Mouse (Mus musculus) hindbrain, postnatal 0 days (tissue): ENCODE results near the gene Sez6l2. TPM values are rescaled to one million over a fixed set of nuclear protein-coding genes. Genes with fewer than 3 reads are reported as not detected.
A peak's percentile ranks its signal among the peaks of the same experiment; 100 is the strongest.

Experiments
- ATAC-seq: fragments of 200-750 bp; cut with Nextera tagmentation; 2 replicates; pipeline ENCODE4 v1.8.0; 2017; ENCODE audit warnings: mild to moderate bottlenecking, moderate TSS enrichment, moderate library complexity
- DNase-seq: peaks from one replicate; pipeline ENCODE4 v3.0.0-alpha.2; 2015; ENCODE audit warnings: low spot score
- H3K27ac ChIP-seq: fragments of 300-500 bp; sonication (generic); 2 replicates; pipeline ENCODE4 v1.5.1; 2014; ENCODE audit warnings: mild to moderate bottlenecking
- H3K27me3 ChIP-seq: fragments of 300-500 bp; sonication (generic); 2 replicates; pipeline ENCODE4 v1.6.1; 2014; ENCODE audit warnings: low read length, mixed read lengths; ENCODE audit not compliant: insufficient read depth
- H3K36me3 ChIP-seq: fragments of 300-500 bp; sonication (generic); 2 replicates; pipeline ENCODE4 v1.6.1; 2014; ENCODE audit warnings: low read length, mixed read lengths; ENCODE audit not compliant: insufficient read depth
- H3K4me1 ChIP-seq: fragments of 300-500 bp; sonication (generic); 2 replicates; pipeline ENCODE4 v1.6.1; 2014; ENCODE audit warnings: antibody characterized with exemption, low read length, mixed read lengths; ENCODE audit not compliant: insufficient read depth
- H3K4me2 ChIP-seq: fragments of 300-500 bp; sonication (generic); 2 replicates; pipeline ENCODE4 v1.6.1; 2014; ENCODE audit warnings: low read depth, mild to moderate bottlenecking, low read length, moderate library complexity, mixed read lengths
- H3K4me3 ChIP-seq: fragments of 300-500 bp; sonication (generic); 2 replicates; pipeline ENCODE4 v1.5.1; 2014; ENCODE audit warnings: low read length
- H3K9ac ChIP-seq: fragments of 300-500 bp; sonication (generic); replicated peaks from 2 replicates; pipeline ENCODE4 v1.6.1; 2014; ENCODE audit warnings: mild to moderate bottlenecking, low read length, moderate library complexity, mixed read lengths
- H3K9me3 ChIP-seq: fragments of 300-500 bp; sonication (generic); 2 replicates; pipeline ENCODE4 v1.6.1; 2016; ENCODE audit warnings: low read length, mixed read lengths
- CTCF ChIP-seq: IDR thresholded peaks from 2 replicates; pipeline ENCODE4 v1.5.1; 2016; ENCODE audit warnings: antibody characterized with exemption, control low read depth, low read depth
- WGBS: fragments of 180-500 bp; shearing (Covaris S2); extraction: QIAGEN DNeasy Blood & Tissue Kit; methylation state at CpG from one replicate; pipeline ENCODE4 v1.1.7; 2014; 5-methylcytosine and 5-hydroxymethylcytosine counted together
- polyA plus RNA-seq: library from polyadenylated mRNA; unstranded; fragments of >200 nt; fragmentation: Nextera tagmentation; extraction: Ambion mirVana; gene quantifications from 2 replicates; pipeline ENCODE4 v1.2.1, GENCODE M21; 2015
- total RNA-seq: library from RNA; depleted of rRNA; stranded (reverse); fragments of >200 nt; gene quantifications from 2 replicates; pipeline ENCODE4 v1.2.3, GENCODE M21; 2014

The Sez6l2 gene
- total and polyA plus RNA-seq, 2 experiments from 2014 or later = 66.5 to 253 TPM

- no peaks in the 10 kb centered on the region for H3K9me3 ChIP-seq
- H3K4me2 ChIP-seq = no peak overlapping the region
- DNase-seq (no peak), ATAC-seq (no peak)
- peaks cover 10% of the 10 kb centered on the region for H3K4me1 ChIP-seq
- 72% methylated on average over 2 of the region's 2 CpGs for WGBS
- H3K27me3 ChIP-seq = no peaks in the 10 kb centered on the region
- TF ChIP-seq CTCF = no peak
- H3K36me3 ChIP-seq = peaks cover 16% of the 10 kb centered on the region
- no peak overlapping the region for H3K4me3 ChIP-seq
- H3K27ac ChIP-seq = no peak overlapping the region
- no peak overlapping the region for H3K9ac ChIP-seq
Measured at GRCm38 (mm10) chr7:127011717-127012116, 61.4 kb downstream of the Sez6l2 start.

DNA sequence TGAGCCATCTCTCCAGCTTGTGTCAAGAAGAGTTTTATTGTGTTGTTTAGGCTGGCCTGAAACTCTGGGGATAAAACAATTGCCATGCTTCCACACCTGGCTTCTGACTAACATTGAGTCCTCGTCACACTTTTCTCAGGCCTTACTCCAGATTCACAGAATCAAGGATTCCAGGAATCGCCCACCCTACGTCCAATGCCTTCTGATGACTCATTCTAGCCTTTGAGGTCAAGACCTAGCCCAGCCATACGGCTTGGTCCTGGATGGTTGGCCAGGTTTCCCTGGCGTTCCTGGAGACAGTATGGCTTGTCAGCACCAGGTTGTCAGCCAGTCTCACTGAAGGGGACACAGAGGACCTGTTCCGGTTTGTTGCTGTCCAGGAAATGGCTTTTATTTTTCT, 62.0 kb downstream of the Sez6l2 start:
- peaks cover 16% of the 10 kb centered on the region for H3K36me3 ChIP-seq
- no peak overlapping the region for H3K9ac ChIP-seq
- no peak for TF ChIP-seq CTCF
- H3K4me3 ChIP-seq = no peak overlapping the region
- H3K27ac ChIP-seq = no peak overlapping the region
- no peak overlapping the region for H3K4me2 ChIP-seq
- ATAC-seq (no peak), DNase-seq (no peak)
- peaks cover 10% of the 10 kb centered on the region for H3K4me1 ChIP-seq
- no peaks in the 10 kb centered on the region for H3K9me3 ChIP-seq
- H3K27me3 ChIP-seq = no peaks in the 10 kb centered on the region
- WGBS = 81% methylated on average over 6 of the region's 6 CpGs

DNA sequence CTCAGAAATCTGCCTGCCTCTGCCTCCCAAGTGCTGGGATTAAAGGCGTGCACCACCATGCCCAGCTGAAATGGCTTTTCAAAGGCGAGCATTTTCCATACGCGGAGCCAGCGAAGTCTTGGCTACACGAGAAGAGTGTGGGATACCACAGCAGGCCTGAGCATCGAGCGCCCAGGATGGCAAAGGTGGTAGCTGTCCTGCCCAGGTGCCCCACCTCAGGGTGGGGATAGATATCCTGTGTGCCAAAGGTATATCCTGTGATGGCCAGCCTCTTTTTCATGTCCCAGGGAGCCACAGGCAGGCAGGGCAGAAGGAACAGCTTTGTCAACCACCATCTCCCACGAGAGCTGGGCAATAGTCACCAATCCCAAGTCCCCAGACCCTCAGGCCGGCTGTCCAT, 62.5 kb downstream of the Sez6l2 start:
- Histone ChIP-seq H3K9me3 (no peaks in the 10 kb centered on the region), H3K36me3 (peaks cover 16% of the 10 kb centered on the region), H3K4me1 (peaks cover 13% of the 10 kb centered on the region), H3K27ac (no peak overlapping the region), H3K4me2 (no peak overlapping the region), H3K27me3 (no peaks in the 10 kb centered on the region), H3K9ac (no peak overlapping the region), H3K4me3 (no peak overlapping the region)
- WGBS = 94% methylated on average over 10 of the region's 10 CpGs
- no peak for ATAC-seq
- no peak for TF ChIP-seq CTCF
- DNase-seq = no peak

GRCm38 (mm10) chr7:127013385-127013784, 63.0 kb downstream of the Sez6l2 start:
- ATAC-seq (no peak), DNase-seq (no peak)
- Histone ChIP-seq H3K4me3 (no peak overlapping the region), H3K4me2 (no peak overlapping the region), H3K36me3 (peaks cover 16% of the 10 kb centered on the region), H3K9me3 (no peaks in the 10 kb centered on the region), H3K27me3 (no peaks in the 10 kb centered on the region), H3K4me1 (peaks cover 17% of the 10 kb centered on the region), H3K9ac (no peak overlapping the region), H3K27ac (no peak overlapping the region)
- TF ChIP-seq CTCF = no peak
- 97% methylated on average over 6 of the region's 6 CpGs for WGBS

DNA sequence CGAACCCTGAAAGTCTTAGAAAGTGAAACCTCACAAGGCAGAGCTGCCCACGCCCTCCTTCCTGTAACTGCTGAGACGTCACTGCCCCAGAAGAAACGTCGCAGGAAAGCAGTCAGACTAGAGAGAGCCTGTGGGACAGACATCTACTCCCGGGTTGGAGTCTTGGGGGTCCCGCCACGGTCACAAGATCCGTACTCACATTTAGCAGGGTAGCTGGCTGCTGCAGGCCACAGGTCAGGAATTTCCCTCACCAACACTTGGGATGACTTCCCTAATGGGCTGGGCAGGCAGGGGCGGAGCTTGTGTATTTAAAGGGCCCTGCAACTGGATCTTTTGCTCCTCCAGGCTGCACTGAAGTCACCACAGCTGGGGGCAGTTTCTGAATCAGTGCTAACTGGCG, 64.0 kb downstream of the Sez6l2 start, which contains the start of gene Mvp:
Gene Mvp, minus strand, starts transcription at position 302 of the 400 bp plus-strand sequence.
- no peak for TF ChIP-seq CTCF
- Histone ChIP-seq H3K4me2 (peak within 1 kb of the TSS; percentile 40), H3K27me3 (no peaks in the 10 kb centered on the region), H3K27ac (no peak within 1 kb of the TSS), H3K9me3 (no peaks in the 10 kb centered on the region), H3K9ac (0 out of 2 replicates have a peak within 1 kb of the TSS, but pooled peaks have one; percentile 24), H3K4me3 (peak within 1 kb of the TSS; percentile 27), H3K36me3 (peaks cover 16% of the 10 kb centered on the region), H3K4me1 (peaks cover 25% of the 10 kb centered on the region)
- ATAC-seq = no peak
- no peak for DNase-seq
- WGBS = 67% methylated on average over 11 of the region's 11 CpGs

- H3K27me3 ChIP-seq = no peaks in the 10 kb centered on the region
- DNase-seq (no peak), ATAC-seq (no peak)
- H3K4me1 ChIP-seq = peaks cover 32% of the 10 kb centered on the region
- no peaks in the 10 kb centered on the region for H3K9me3 ChIP-seq
- WGBS = 95% methylated on average over 12 of the region's 12 CpGs
- no peak overlapping the region for H3K4me2 ChIP-seq
- no peak overlapping the region for H3K9ac ChIP-seq
- TF ChIP-seq CTCF = no peak
- H3K36me3 ChIP-seq = peaks cover 16% of the 10 kb centered on the region
- no peak overlapping the region for H3K27ac ChIP-seq
- no peak overlapping the region for H3K4me3 ChIP-seq
Measured at GRCm38 (mm10) chr7:127014993-127015392, 64.6 kb downstream of the Sez6l2 start.

DNA sequence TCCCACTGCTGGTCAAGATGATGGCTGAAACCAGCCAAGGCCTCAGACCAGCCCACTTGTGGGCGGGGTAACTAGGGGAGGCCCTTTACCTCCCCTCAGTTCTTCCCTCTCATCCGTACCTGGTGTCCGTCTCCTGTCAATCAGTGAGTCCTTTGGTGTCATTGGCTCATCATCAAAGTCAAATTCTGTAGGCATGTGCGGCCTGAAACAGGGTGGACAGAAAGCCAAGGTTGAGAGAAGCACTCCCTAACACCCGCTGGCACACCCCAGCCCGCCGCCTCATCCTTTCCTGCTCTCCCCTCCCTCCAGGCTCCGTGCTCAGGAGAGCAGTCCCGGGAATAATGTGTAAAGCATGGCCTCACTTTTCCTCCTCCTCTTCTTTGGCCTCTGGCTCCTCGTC, 65.7 kb downstream of the Sez6l2 start:
- DNase-seq (peak; percentile 51), ATAC-seq (no peak; the same call in 1 of the 2 replicates)
- H3K4me1 ChIP-seq = peaks cover 35% of the 10 kb centered on the region
- H3K36me3 ChIP-seq = peaks cover 16% of the 10 kb centered on the region
- H3K4me2 ChIP-seq = peak overlapping the region; percentile 85
- H3K9ac ChIP-seq = peak overlapping the region; percentile 91
- no peak for TF ChIP-seq CTCF
- no peaks in the 10 kb centered on the region for H3K9me3 ChIP-seq
- WGBS = 2% methylated on average over 10 of the region's 10 CpGs
- no peaks in the 10 kb centered on the region for H3K27me3 ChIP-seq
- H3K4me3 ChIP-seq = peak overlapping the region; percentile 63
- peak overlapping the region; percentile 96 for H3K27ac ChIP-seq

DNA sequence TGATC, 65.9 kb downstream of the Sez6l2 start, which contains the start of gene Pagr1b:
Gene Pagr1b, minus strand, starts transcription at position 4 of the 5 bp plus-strand sequence.
- Histone ChIP-seq H3K9me3 (no peaks in the 10 kb centered on the region), H3K9ac (peak within 1 kb of the TSS; percentile 91), H3K27me3 (no peaks in the 10 kb centered on the region), H3K4me3 (peak within 1 kb of the TSS; percentile 63), H3K4me1 (peaks cover 35% of the 10 kb centered on the region), H3K27ac (peak within 1 kb of the TSS; percentile 96), H3K36me3 (peaks cover 16% of the 10 kb centered on the region), H3K4me2 (peak within 1 kb of the TSS; percentile 85)
- no peak for ATAC-seq
- DNase-seq = no peak
- TF ChIP-seq CTCF = no peak
